10 mouse cellular contexts compared by ENCODE assay signal in genomic region chr15:100491966-100492365, GRCm38 (mm10). TPM values are rescaled to one million over a fixed set of nuclear protein-coding genes. Genes with fewer than 3 reads are reported as not detected.
DNase-seq lines count a peak whose midpoint lies in the region; ATAC-seq lines count a peak whose summit lies in the region.
"Had no signal": no experiment of that assay in that cellular context is flagged by ENCODE, and none has a peak within 500 bp of the region (broad histone marks: within the 10 kb centered on the region; RNA-seq: fewer than 3 reads in every experiment).

No protein-coding gene starts in this region.

- H3K4me2 ChIP-seq in embryonic facial prominence, embryonic 13.5 days, result 0 out of 2 replicates have a peak overlapping the region, but pooled peaks have one; percentile 79
- 0 out of 2 replicates have a peak overlapping the region, but pooled peaks have one; percentile 15 for H3K4me2 ChIP-seq in intestine, embryonic 14.5 days (ENCODE audit: low read length)
- H3K4me2 ChIP-seq: liver, embryonic 15.5 days had no signal

- no peak overlapping the region for H3K4me3 ChIP-seq in embryonic facial prominence, embryonic 13.5 days
- H3K4me3 ChIP-seq in intestine, embryonic 14.5 days (ENCODE audit: low read depth, low read length), result no peak overlapping the region
- H3K4me3 ChIP-seq: liver, embryonic 15.5 days had no signal

- H3K36me3 ChIP-seq in embryonic facial prominence, embryonic 13.5 days, result peaks cover 27% of the 10 kb centered on the region
- H3K36me3 ChIP-seq in intestine, embryonic 14.5 days (ENCODE audit: control insufficient read depth, insufficient read depth, low read length), result peaks cover 24% of the 10 kb centered on the region
- H3K36me3 ChIP-seq: liver, embryonic 15.5 days had no signal

- H3K4me1 ChIP-seq in embryonic facial prominence, embryonic 13.5 days, result peaks cover 45% of the 10 kb centered on the region
- H3K4me1 ChIP-seq in intestine, embryonic 14.5 days (replicated peaks; ENCODE audit: control insufficient read depth, insufficient read depth, low read length), result peaks cover 35% of the 10 kb centered on the region

- H3K27ac ChIP-seq in embryonic facial prominence, embryonic 13.5 days, result no peak overlapping the region
- no peak overlapping the region for H3K27ac ChIP-seq in intestine, embryonic 14.5 days (ENCODE audit: low read depth)
- H3K27ac ChIP-seq: liver, embryonic 15.5 days had no signal

- no peaks in the 10 kb centered on the region for H3K27me3 ChIP-seq in embryonic facial prominence, embryonic 13.5 days
- no peaks in the 10 kb centered on the region for H3K27me3 ChIP-seq in intestine, embryonic 14.5 days (replicated peaks; ENCODE audit: control insufficient read depth, insufficient read depth, low read length)

- no peak for ATAC-seq in embryonic facial prominence, embryonic 13.5 days (ENCODE audit: insufficient number of reproducible peaks, insufficient read depth, low FRiP score, low TSS enrichment, low read depth)
- ATAC-seq in intestine, embryonic 14.5 days (replicated peaks; ENCODE audit: low FRiP score, low TSS enrichment, low read depth), result no peak
- no peak for ATAC-seq in erythroid progenitor cell, adult 5-6 weeks (replicated peaks; ENCODE audit: low FRiP score, poor library complexity, severe bottlenecking)
- no peak for ATAC-seq in monocyte, adult 5-6 weeks (replicated peaks; ENCODE audit: insufficient number of reproducible peaks, low FRiP score, low TSS enrichment, poor library complexity, severe bottlenecking)

- 69% methylated on average over 9 of the region's 9 CpGs for WGBS in embryonic facial prominence, embryonic 13.5 days
- WGBS in intestine, embryonic 14.5 days, result 61% methylated on average over 9 of the region's 9 CpGs

- peak; percentile 58 to 75 for DNase-seq in adrenal gland, adult (ENCODE audit: inconsistent age in 2 of 2, low spot score in 1 of 2)
- DNase-seq in adrenal gland, adult 2 months, result no peak
- peak; percentile 28 for DNase-seq in kidney, adult 9 months
- DNase-seq in kidney, adult 8-10 months, result no peak
- peak; percentile 58 for DNase-seq in intestine, embryonic 14.5 days (ENCODE audit: low spot score)
- DNase-seq: thymus, adult 18-20 months had no signal

- H3K9me3 ChIP-seq in embryonic facial prominence, embryonic 13.5 days, result no peaks in the 10 kb centered on the region
- H3K9me3 ChIP-seq in intestine, embryonic 14.5 days (ENCODE audit: control insufficient read depth, low read length), result no peaks in the 10 kb centered on the region
- H3K9me3 ChIP-seq: liver, embryonic 15.5 days had no signal

- no peak overlapping the region for H3K9ac ChIP-seq in embryonic facial prominence, embryonic 13.5 days
- H3K9ac ChIP-seq in intestine, embryonic 14.5 days (ENCODE audit: low read length), result no peak overlapping the region
- H3K9ac ChIP-seq: liver, embryonic 15.5 days had no signal

RNA-seq across cellular contexts. Expression of gene Csrnp2, which starts 3.3 kb away (rescaled TPM):
- total RNA-seq in adrenal gland, adult 2 months (2021), result 1 to 10 TPM; 5.6 to 5.8 TPM
- 4.2 and 4.3 TPM in 2 replicates for polyA plus RNA-seq in adrenal gland, adult 2 months (2012; rRNA removed)
- polyA plus RNA-seq in embryonic facial prominence, embryonic 13.5 days (2015; fragmentation: Nextera tagmentation; extraction: Ambion mirVana), result 24.3 and 24.8 TPM in 2 replicates
- polyA plus RNA-seq in intestine, embryonic 14.5 days (2014; fragmentation: Nextera tagmentation; extraction: Ambion mirVana), result 11.3 and 13.5 TPM in 2 replicates
- not detected in 2 replicates for total RNA-seq in erythroid progenitor cell, adult 5-6 weeks (2015; ENCODE audit: low replicate concordance)
- 0.26 TPM in 1 of 2 replicates, not detected in the other for total RNA-seq in erythroid progenitor cell, adult 5-6 weeks (2017; ENCODE audit: low replicate concordance)
- 3.4 to 4.2 TPM (median 3.6 TPM) in 3 replicates for total RNA-seq in monocyte, adult 5-6 weeks (2017)

RNA-seq across cellular contexts. Expression of gene Letmd1, which starts 23.1 kb away (rescaled TPM):
- 100 to 1,000 TPM; 172 to 181 TPM for total RNA-seq in adrenal gland, adult 2 months (2021)
- polyA plus RNA-seq in adrenal gland, adult 2 months (2012; rRNA removed), result 118 and 132 TPM in 2 replicates
- polyA plus RNA-seq in embryonic facial prominence, embryonic 13.5 days (2015; fragmentation: Nextera tagmentation; extraction: Ambion mirVana), result 31.4 and 33.0 TPM in 2 replicates
- polyA plus RNA-seq in intestine, embryonic 14.5 days (2014; fragmentation: Nextera tagmentation; extraction: Ambion mirVana), result 38.5 and 40.1 TPM in 2 replicates
- 4.3 and 8.8 TPM in 2 replicates for total RNA-seq in erythroid progenitor cell, adult 5-6 weeks (2015; ENCODE audit: low replicate concordance)
- 4.4 and 4.5 TPM in 2 replicates for total RNA-seq in erythroid progenitor cell, adult 5-6 weeks (2017; ENCODE audit: low replicate concordance)
- 12.8 to 20.7 TPM (median 13.0 TPM) in 3 replicates for total RNA-seq in monocyte, adult 5-6 weeks (2017)

RNA-seq across cellular contexts. Expression of gene Tfcp2, which starts 59.8 kb away (rescaled TPM):
- total RNA-seq in adrenal gland, adult 2 months (2021), result 10 to 100 TPM; 14.2 to 25.1 TPM
- 24.5 and 24.8 TPM in 2 replicates for polyA plus RNA-seq in adrenal gland, adult 2 months (2012; rRNA removed)
- 26.4 and 32.5 TPM in 2 replicates for polyA plus RNA-seq in embryonic facial prominence, embryonic 13.5 days (2015; fragmentation: Nextera tagmentation; extraction: Ambion mirVana)
- 20.0 and 23.7 TPM in 2 replicates for polyA plus RNA-seq in intestine, embryonic 14.5 days (2014; fragmentation: Nextera tagmentation; extraction: Ambion mirVana)
- total RNA-seq in erythroid progenitor cell, adult 5-6 weeks (2015; ENCODE audit: low replicate concordance), result 5.0 and 17.7 TPM in 2 replicates
- 17.1 and 21.6 TPM in 2 replicates for total RNA-seq in erythroid progenitor cell, adult 5-6 weeks (2017; ENCODE audit: low replicate concordance)
- 4.9 to 13.8 TPM (median 10.3 TPM) in 3 replicates for total RNA-seq in monocyte, adult 5-6 weeks (2017)

Comparison
In these comparisons a context has a peak if more than half of its experiments do, and no peak if none do; other contexts are left out.
1. DNase-seq: peak in adrenal gland, adult (2 of 2), kidney, adult 9 months (single experiment) and intestine, embryonic 14.5 days (single experiment); none in adrenal gland, adult 2 months (single experiment) and kidney, adult 8-10 months (0 of 2).